Mouse (Mus musculus) left cerebral cortex, adult 18-20 months (tissue): ENCODE results near the gene Irf2bpl. TPM values are rescaled to one million over a fixed set of nuclear protein-coding genes. Genes with fewer than 3 reads are reported as not detected.

Experiments
- DNase-seq, 2 experiments: peaks; one replicate each; pipeline ENCODE4 v3.0.0; 2021 to 2022; ENCODE audit warnings: low spot score in 2 of 2, mixed read lengths in 1 of 2
- total RNA-seq, 2 experiments: library from RNA; stranded (reverse); gene quantifications; 2 replicates each; pipeline ENCODE4 v1.2.3; 2021

Gene Irf2bpl
- total RNA-seq, 2 experiments from 2014 or later = 91.6 to 93.6 TPM

GRCm38 (mm10) chr12:86899461-86900179 is 15.0 kb upstream of the Irf2bpl start:
- DNase-seq = no peak

DNA sequence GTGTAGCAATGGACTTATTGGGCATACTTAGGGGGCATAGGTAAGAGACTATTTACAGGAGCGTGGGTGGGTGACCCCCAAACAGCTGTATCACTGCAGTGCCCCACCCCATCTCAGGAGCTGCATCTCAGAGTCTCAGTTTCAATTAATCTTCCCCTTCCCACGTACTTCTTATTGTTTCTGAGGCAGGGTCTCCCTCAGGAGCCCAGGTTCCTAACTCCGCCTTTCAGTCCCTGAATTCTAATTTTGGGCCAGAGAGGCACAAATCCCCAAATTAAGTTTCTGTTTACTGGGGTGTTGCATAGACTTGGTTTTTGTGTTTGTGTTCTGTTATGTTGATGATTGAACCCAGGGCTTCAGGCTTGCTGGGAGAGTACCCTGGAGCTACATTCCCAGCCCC is 13.8 kb upstream of the Irf2bpl start:
- DNase-seq = no peak

GRCm38 (mm10) chr12:86897769-86898273 is 13.2 kb upstream of the Irf2bpl start:
- no peak for DNase-seq

DNA sequence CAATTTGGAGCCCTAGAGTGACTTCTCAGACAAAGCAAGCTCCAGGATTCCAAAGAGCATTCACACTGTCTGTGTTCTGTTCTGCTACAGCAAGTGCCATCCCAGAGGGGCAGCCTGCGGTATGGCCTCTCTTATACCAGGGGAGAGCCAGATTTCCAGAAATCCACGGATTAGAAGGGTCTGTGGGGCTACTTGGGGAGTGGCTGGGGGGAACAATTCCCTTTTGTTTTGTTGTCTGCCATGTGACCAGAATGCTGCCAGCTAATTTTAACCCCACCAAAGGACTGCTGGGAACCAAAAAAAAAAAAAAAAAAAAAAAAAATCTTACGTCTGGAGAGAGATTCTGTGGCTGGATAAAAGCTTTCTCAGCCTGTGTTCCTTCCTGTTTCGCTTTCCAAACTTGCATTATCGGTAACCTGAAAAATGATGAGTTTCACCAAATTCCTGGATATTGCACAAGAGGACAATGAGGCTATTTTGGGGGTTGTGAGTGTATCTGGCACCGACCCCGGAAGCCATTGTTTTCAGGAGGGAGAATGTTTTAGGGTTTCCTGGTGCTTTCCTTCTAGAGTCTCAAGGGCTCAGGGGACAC is 12.4 kb upstream of the Irf2bpl start:
- no peak for DNase-seq

DNA sequence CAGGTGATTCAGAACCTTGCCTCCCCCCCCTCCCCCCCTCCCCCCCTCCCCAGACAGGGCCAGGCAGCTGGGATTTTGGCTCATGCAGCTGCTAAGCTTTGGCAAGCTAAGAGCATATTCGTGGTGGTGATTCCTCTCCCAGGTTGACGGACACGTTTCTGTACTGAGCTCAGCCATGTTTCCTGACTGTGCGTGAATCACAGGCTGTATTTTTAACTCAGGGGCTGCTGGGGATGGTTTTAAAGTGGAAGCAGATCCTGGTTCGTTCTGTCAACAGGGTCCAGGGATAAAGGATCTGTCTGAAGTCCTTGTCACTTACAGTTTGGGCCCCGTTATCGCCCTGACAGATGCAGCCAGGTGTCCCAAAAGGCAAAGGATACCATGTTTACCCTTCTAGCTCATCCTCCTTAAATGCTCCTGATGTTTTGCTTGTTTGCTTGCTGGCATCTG is 11.9 kb upstream of the Irf2bpl start:
- no peak for DNase-seq

GRCm38 (mm10) chr12:86895703-86896409 is 11.3 kb upstream of the Irf2bpl start:
- DNase-seq = no peak

DNA sequence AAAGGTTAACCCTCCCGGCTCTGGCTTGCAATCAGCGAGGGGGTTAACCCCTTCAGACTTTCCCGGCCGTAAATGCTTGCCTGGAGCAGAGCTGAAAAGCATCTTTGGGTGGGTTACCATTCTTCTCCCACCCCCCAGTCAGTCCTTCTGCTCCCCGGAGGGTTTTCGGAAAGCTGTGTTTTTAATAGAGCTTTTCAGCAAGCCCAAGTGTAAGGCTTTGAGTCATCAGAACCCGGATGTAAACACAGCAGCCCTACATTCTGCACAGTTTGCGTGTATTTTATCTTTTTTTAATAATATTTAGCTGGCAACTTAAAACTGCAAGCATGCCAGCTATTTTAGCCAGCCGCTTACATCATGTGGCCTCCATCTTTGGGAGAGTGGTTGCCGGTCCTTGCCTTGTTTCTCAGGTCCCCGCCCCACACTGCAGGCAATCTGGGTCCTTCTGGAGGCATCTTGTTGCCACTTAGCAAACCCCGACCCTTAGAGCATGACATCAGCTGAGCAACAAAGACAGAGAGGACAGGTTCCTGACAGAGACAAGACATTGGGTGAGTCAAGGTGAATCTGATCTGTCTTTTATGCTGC is 10.3 kb upstream of the Irf2bpl start:
- peak in 1 of 2 experiments; percentile 59 for DNase-seq

DNA sequence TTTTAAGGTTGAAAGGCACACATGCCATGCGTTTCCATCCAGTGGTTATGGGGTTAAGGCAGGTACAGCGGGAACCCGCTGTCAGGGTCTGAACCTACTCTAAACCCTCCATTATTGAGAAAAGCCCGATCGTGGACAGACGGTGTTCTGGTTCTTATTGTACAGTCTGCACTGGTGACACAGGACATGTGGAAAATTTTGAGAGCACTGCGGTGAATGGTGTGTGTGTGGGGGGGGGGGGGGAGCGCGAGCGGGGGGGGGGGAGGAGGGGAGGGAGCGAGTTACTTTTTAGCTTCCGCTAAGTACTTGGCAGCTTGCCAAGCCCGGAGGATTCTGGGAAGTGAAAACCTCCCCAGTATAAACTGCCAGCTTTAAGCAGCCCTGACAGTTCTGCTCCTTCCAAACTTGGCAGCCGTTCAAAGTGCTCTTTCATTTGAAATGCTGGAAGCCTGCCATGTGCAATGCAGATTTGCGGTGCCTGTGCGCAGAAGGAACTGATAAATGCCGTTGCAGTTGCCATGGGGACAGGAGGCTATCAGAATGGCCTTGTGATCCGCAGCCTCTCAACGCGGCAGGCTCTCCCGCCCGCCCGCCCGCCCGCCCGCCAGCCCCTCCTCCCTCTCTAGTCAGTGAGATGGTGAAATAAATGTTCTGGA is 9.7 kb upstream of the Irf2bpl start:
- DNase-seq = peak; percentile 97 to 98

DNA sequence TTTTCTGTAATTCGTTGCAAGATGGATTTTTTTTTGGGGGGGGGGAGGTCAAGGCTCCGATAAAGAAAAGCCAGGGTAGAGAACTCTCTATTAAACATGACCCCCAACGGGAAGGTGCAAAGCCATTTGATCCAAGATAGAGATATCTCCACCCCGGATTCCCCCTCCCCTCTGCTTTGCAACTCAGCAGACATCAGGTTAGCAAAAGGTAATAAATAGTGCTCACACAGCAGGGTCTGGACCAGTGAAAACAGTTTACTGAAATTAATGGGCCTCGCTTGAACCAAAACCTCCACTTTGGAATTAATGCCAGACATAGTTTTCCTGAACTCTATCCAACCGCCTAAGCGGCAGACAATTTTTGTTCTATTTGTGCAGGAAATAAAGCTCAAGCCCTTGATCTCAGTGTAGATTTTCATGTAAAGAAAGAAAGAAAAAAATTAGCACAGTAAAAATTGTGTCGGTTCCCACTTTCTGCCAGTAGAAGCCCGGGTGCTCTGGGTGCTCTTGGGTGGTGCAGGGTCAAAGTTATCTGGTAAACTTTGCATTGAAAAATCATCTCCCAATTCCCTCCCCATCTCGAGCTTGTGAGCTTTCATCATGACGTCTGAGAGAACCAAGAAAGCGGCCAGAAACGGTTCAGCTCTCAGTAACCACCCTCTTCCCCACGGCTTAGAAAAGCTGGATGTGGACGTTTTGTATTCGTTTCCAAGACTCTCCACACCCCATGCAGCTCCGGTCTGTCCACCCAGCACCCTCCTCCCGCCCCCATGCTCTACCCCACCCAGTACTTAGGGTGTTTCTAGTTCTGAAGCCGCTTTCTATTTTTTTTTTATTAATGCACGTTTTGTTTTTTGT is 9.0 kb upstream of the Irf2bpl start:
- DNase-seq = no peak

- DNase-seq = no peak
Measured at GRCm38 (mm10) chr12:86892711-86893311, 8.2 kb upstream of the Irf2bpl start.

DNA sequence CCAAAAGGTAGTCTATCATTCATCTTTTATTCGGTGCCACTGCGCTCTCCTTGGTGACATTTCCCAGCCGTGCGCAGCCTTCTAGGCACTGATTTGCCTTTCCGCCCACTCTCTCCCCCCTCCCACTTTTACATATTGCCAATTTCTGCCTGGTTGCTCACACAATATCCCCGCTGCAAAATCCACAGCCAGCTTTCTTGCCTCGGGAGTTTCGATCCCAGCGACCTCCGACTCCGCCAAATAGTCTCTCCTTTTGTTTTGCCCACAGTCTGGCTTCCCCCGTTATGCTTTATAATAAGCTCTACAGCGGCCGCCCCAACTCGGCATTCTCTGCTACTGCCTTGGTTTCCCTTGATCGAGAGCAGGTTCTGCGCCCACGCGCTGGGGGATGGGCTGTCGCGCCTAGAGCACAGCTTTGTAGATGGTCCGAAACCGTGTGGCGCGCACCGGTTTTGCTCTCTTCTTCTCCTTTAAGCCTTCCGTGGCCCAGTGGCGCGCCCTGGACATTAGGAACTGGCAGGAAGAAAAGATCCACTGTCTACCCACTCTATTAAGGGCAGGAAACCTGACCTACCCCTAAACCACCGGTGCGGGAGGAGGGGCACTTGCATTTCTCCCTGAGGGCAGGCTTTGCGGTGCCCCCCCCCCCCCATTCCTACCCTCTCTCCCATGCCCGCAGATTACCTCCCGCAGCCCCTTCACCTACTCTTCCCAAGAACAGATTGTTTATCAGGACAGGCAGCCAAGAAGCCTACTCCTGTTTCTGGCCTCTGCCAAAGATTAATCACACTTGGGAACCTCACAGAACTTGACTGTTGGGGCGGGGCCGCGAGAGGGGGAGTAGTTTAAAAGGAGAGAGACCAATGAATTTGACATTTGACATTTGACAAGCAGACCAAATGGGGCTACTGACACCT is 7.4 kb upstream of the Irf2bpl start:
- peak; percentile 60 to 73 for DNase-seq

DNA sequence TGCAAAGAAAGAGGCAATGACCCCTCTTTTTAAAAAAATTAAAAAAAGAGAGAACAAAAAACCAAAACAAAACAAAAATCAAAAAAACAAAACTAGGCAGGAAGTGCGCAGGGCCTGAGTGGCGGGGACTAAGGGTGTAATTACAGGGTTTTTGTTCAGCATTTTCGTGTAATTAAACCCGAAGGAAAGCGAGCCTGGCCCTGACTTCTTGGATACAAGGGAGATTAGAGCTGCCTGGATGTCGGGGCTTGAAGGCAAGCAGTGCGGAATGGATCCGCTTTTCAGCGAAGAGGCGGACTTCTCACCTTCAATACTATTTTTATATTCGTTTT is 6.8 kb upstream of the Irf2bpl start:
- no peak for DNase-seq

- no peak for DNase-seq
Measured at GRCm38 (mm10) chr12:86890796-86891301, 6.3 kb upstream of the Irf2bpl start.

DNA sequence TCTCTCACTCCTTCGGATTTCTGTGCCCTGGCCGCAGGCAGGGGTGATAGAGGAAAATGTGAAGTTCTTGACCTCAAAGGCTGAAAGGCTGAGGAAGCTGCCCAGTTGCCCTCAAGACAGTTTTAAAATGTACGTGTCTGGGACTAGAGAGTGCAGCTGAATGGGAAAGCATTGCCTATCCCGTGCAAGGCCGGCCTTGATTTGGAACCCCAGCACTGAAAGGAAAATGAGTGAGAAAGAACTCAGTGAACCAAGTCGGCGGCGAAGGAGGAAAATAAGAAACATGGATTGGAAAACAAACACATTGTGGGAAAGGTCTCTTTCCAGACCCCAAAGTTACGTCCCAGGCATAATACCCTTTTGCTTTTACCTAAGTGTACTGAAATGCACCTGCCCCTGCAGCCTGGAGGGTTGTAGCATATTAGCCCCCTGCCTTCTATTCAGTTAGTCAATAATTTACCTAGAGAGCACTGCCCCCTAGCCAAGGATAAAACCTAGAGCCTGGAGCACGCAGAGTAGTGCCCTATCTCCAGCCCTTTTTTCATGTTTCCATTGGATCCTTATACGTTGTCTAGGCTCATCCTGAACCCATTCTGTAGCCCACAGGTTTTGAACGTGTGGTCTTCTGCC is 5.6 kb upstream of the Irf2bpl start:
- no peak for DNase-seq

DNA sequence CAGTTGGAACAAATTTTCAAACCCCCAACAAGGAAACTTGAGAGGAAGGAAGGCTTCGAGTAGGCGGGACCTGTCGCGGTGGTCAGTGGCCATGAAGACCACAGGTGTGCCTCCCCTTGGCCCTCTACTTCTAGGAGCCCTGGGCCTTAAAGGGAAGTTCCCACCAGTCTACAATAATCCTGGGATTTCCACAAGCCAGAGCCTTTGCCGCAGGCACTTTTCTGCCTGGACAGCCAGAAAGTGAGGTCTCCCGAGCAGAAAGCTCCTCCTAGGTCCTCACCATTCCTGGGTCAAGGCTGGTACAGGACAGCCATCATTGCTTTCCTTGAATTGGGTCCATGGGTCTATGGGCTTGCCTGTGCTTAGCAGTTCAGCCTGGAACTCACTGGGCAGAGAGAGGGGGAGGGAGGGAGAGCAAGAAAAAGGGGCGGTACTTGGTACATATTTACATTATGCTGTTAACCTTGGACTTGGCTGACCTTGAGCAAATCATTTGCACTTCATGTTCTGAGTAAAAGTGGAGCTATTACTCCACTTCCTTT is 4.6 kb upstream of the Irf2bpl start:
- DNase-seq = no peak

DNA sequence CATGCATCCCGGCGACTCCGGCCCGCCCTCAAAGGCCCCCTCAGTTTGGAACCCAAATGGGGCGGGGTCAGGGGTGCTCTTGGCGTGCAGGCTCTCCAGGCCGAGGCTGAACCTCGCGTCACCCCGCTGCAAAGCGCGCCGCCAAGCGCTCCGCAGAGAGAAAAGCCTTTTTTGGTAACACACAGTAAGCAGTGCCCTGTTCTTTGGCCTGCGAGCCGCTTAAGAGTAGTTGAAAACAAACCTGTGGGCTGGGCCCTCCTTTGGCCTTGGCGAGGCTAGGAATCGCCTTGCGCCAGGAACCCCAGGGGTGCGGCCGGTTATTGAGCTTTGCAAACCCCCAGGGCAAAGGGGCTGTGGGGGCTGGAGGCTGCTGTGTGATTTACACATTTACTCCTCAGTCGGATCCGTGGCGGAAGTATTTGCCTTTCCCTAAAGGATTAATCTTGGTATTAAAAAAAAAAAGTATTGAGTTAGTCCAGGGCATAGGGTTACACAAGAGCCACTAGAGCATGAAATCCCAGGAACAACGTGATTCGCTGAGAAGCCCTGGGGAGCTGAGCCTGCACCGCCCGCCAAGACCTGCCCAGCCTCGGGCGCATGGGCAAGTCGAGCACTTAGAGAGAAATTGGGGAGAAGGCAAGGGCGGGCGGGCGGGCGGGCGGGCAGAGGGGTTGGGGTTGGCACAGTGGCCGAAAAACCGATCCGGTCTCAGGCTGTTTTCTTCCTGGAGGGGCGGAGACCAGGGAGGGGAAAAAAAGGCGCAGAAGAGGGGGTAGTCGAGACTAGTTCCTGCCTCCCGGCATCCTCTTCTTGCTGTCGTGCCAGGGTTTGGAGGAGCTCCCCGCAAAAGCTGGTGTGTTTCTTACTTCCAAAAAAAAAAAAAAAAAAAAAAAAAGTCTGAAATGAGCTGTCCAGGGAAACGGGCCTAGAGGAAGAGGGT is 3.8 kb upstream of the Irf2bpl start:
- DNase-seq = peak; percentile 72 to 79
